Mouse (Mus musculus): Measurements from ENCODE around the gene Dlg2. TPM values are rescaled to one million over a fixed set of nuclear protein-coding genes. Genes with fewer than 3 reads are reported as not detected.

Dlg2 gene
- polyA plus RNA-seq, 1 experiment from 2014 or later, result 27.1 TPM

DNA sequence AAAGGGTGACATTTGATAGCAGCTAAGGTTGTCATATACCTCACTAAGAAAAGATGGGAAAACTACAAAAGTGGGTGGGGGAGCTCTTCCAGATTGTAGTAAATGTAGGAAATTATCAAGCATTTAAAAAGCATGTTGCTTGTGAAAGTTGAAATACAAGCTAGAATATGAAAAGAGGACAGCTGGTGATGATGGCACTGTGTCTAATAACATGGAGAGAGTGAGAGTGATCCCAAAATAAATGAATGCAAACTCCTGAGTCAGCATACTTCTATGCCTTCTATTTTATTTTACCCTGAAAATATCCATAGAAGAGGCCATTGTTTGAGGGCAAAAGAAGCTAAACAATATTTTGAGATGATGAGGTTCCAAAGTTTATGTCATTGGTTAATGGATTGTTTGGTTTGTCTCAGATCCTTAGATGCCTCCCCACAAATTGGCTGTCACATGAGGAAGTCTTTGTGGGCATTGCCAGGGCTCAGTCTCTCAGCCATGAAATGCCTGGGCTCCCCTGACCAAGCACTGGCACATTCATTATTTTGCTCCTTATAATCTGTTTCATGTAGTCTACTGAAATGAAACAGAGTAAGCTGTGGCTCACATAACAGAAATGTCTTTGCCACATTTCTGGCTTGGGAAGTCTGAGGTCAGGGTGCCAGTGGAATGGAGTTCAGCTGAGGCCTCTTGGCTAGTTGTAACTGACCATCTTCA lies 1276.8 kb downstream of the Dlg2 start:
- H3K4me3 ChIP-seq (ENCODE audit: low read depth, low read length), result no peak overlapping the region
- no peak overlapping the region for H3K27ac ChIP-seq (ENCODE audit: low read length)
- H3K4me2 ChIP-seq (ENCODE audit: low read length), result no peak overlapping the region
- H3K9ac ChIP-seq (ENCODE audit: low read depth, low read length), result no peak overlapping the region
- no peaks in the 10 kb centered on the region for H3K36me3 ChIP-seq (ENCODE audit: control insufficient read depth, insufficient read depth, low read length)
- no peaks in the 10 kb centered on the region for H3K27me3 ChIP-seq (ENCODE audit: control insufficient read depth, insufficient read depth, low read depth, low read length)
- H3K9me3 ChIP-seq (replicated peaks; ENCODE audit: control insufficient read depth, low read length, poor library complexity, severe bottlenecking), result no peaks in the 10 kb centered on the region
- no peaks in the 10 kb centered on the region for H3K4me1 ChIP-seq (ENCODE audit: control insufficient read depth, insufficient read depth, low read length)
- ATAC-seq, result no peak

DNA sequence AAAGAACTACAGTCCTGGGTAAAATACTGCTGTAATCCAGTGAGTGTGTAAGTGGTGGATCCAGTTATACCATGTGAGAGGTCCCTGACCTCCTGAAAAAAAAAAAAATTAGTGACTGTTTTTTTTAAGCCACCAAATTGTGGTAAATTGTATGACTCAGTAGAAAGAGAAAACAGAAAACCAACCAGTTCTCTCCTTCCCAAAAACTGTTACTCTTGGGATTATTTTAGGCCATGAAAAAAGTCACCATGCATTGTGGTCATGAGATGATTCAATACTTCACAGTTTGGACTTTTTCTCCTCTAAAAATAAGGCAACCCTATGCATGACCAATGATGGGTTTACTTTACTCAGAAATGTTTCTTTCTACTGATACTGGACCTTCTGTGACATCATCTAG lies 1291.2 kb downstream of the Dlg2 start:
- Histone ChIP-seq H3K27me3 (ENCODE audit: control insufficient read depth, insufficient read depth, low read depth, low read length) (no peaks in the 10 kb centered on the region), H3K27ac (ENCODE audit: low read length) (no peak overlapping the region), H3K4me2 (ENCODE audit: low read length) (no peak overlapping the region), H3K4me3 (ENCODE audit: low read depth, low read length) (no peak overlapping the region), H3K9ac (ENCODE audit: low read depth, low read length) (no peak overlapping the region), H3K36me3 (ENCODE audit: control insufficient read depth, insufficient read depth, low read length) (no peaks in the 10 kb centered on the region), H3K9me3 (replicated peaks; ENCODE audit: control insufficient read depth, low read length, poor library complexity, severe bottlenecking) (no peaks in the 10 kb centered on the region), H3K4me1 (ENCODE audit: control insufficient read depth, insufficient read depth, low read length) (no peaks in the 10 kb centered on the region)
- ATAC-seq, result no peak

DNA sequence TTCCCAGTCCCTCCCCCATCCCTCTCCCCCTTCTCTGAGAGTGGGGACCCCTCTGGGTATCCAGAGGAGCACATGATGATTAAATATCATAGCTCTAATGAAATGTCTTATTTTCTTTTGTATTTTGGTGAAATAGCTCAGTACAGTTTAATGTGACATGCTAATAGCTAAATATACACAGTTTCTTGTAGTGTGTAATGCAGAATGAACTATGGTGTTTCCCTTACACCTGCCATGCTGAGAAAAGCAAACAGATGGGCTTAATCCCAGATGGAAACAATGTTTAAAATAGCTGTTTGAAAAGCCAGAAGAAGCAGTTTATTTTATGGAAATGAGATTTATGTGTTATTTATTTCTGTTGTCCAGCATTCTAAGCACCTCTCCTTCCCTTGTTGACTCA lies 1302.2 kb downstream of the Dlg2 start:
- ATAC-seq, result no peak
- Histone ChIP-seq H3K4me3 (ENCODE audit: low read depth, low read length) (no peak overlapping the region), H3K4me1 (ENCODE audit: control insufficient read depth, insufficient read depth, low read length) (no peaks in the 10 kb centered on the region), H3K36me3 (ENCODE audit: control insufficient read depth, insufficient read depth, low read length) (no peaks in the 10 kb centered on the region), H3K9me3 (replicated peaks; ENCODE audit: control insufficient read depth, low read length, poor library complexity, severe bottlenecking) (no peaks in the 10 kb centered on the region), H3K27me3 (ENCODE audit: control insufficient read depth, insufficient read depth, low read depth, low read length) (no peaks in the 10 kb centered on the region), H3K4me2 (ENCODE audit: low read length) (no peak overlapping the region), H3K9ac (ENCODE audit: low read depth, low read length) (no peak overlapping the region), H3K27ac (ENCODE audit: low read length) (no peak overlapping the region)

DNA sequence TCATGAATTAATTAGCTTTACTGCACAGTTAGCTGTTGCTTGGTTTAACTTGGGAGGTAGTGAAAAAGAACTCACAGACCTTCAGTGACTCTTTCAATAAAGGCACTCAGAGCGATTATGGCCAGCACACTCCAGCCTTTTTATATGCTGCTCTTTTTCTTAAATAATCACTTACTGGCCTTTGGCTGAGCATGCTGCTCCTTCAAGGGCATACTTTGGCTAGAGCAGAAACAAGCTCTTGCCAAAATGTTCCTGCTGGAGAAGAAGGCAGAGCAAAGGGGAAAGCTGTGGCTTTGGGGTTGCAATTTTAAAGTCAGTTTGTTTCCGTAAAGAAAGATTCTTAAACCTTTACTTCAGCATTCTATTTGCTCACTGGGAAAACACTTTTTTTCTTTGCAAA lies 1308.1 kb downstream of the Dlg2 start:
- Histone ChIP-seq H3K4me2 (ENCODE audit: low read length) (no peak overlapping the region), H3K4me3 (ENCODE audit: low read depth, low read length) (no peak overlapping the region), H3K9me3 (replicated peaks; ENCODE audit: control insufficient read depth, low read length, poor library complexity, severe bottlenecking) (no peaks in the 10 kb centered on the region), H3K4me1 (ENCODE audit: control insufficient read depth, insufficient read depth, low read length) (peaks cover 4% of the 10 kb centered on the region; the same call in 1 of the 2 replicates), H3K36me3 (ENCODE audit: control insufficient read depth, insufficient read depth, low read length) (no peaks in the 10 kb centered on the region), H3K27ac (ENCODE audit: low read length) (no peak overlapping the region), H3K27me3 (ENCODE audit: control insufficient read depth, insufficient read depth, low read depth, low read length) (no peaks in the 10 kb centered on the region), H3K9ac (ENCODE audit: low read depth, low read length) (no peak overlapping the region)
- 69% methylated on average over 2 of the region's 2 CpGs for WGBS
- ATAC-seq, result no peak

DNA sequence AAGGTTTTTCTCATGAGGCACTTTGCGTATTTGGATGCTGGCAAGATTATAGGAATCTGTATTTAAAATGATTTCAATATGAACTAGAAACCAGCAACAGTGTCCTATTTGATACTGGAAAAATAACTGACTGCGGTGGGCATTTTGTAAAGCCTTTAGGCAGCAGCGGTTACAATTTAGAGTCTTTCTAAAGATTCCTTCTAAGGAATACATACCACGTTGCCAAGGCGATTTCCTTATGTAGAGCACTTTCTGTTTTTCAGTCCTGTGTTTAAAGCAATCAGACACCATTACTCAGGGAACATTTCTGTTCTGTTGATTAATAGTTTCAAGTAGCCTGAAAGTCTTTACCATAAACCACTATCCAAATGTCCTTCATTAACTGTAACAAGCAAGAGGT lies 1309.0 kb downstream of the Dlg2 start:
- H3K4me1 ChIP-seq (ENCODE audit: control insufficient read depth, insufficient read depth, low read length), result peaks cover 4% of the 10 kb centered on the region; the same call in 1 of the 2 replicates
- no peaks in the 10 kb centered on the region for H3K36me3 ChIP-seq (ENCODE audit: control insufficient read depth, insufficient read depth, low read length)
- H3K27ac ChIP-seq (ENCODE audit: low read length), result no peak overlapping the region; the same call in 1 of the 2 replicates
- H3K9ac ChIP-seq (ENCODE audit: low read depth, low read length), result no peak overlapping the region
- H3K9me3 ChIP-seq (replicated peaks; ENCODE audit: control insufficient read depth, low read length, poor library complexity, severe bottlenecking), result no peaks in the 10 kb centered on the region
- no peak overlapping the region for H3K4me3 ChIP-seq (ENCODE audit: low read depth, low read length)
- H3K4me2 ChIP-seq (ENCODE audit: low read length), result no peak overlapping the region
- WGBS, result 69% methylated on average over 5 of the region's 5 CpGs
- no peak for ATAC-seq
- H3K27me3 ChIP-seq (ENCODE audit: control insufficient read depth, insufficient read depth, low read depth, low read length), result no peaks in the 10 kb centered on the region

DNA sequence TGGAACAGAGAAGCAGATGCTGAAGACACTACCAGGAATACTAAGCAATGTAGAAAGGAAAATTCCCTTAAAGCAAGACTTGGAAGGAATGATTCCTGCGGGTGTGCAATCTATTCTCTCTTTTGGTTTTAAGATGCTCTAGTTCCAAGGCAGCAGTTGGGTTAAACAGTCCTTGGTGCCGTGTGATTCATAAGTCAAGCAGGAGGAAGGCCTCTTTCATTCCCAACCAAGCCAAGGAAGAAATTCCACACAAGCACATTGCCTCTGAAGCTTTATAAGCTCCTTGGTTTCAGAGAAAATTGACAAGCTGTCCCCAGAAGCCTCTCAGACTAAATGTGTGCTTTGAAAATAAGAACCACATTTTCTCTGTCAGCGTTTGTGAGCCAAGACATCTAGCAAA lies 1309.4 kb downstream of the Dlg2 start:
- Histone ChIP-seq H3K9ac (ENCODE audit: low read depth, low read length) (no peak overlapping the region), H3K27ac (ENCODE audit: low read length) (no peak overlapping the region; the same call in 1 of the 2 replicates), H3K4me2 (ENCODE audit: low read length) (no peak overlapping the region), H3K9me3 (replicated peaks; ENCODE audit: control insufficient read depth, low read length, poor library complexity, severe bottlenecking) (no peaks in the 10 kb centered on the region), H3K4me3 (ENCODE audit: low read depth, low read length) (no peak overlapping the region), H3K27me3 (ENCODE audit: control insufficient read depth, insufficient read depth, low read depth, low read length) (no peaks in the 10 kb centered on the region), H3K4me1 (ENCODE audit: control insufficient read depth, insufficient read depth, low read length) (peaks cover 4% of the 10 kb centered on the region; the same call in 1 of the 2 replicates), H3K36me3 (ENCODE audit: control insufficient read depth, insufficient read depth, low read length) (no peaks in the 10 kb centered on the region)
- no peak for ATAC-seq
- 75% methylated on average over 3 of the region's 3 CpGs for WGBS

DNA sequence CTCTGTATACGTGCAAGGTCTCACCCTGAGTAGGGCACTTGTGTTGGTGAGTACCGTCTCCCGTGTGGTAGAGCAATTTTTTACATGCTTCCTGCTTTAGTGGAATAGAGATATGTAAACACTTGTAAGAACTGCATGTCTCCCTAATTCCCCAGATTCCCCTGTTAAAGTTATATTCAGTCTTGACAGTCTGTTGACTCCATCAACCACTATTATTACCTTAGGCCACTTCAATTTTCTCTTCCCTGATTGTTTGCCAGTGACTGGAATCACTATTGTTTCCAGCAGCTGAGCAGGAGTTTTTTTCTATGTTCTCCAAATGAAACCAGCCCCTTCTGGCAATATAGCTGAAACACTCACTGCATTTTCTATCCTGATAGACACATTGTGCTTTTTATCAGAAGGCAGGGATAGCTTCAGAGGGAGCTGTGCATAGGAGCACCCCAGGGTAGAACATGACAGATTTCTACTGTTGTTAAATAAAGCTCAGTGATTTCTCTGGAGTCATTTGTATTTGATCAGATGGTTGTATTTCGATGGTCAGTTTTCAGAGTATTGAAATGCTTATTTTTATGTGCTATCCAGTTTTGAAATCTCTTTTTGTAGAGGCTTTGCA lies 1314.6 kb downstream of the Dlg2 start:
- Histone ChIP-seq H3K27ac (ENCODE audit: low read length) (no peak overlapping the region), H3K4me3 (ENCODE audit: low read depth, low read length) (no peak overlapping the region)

DNA sequence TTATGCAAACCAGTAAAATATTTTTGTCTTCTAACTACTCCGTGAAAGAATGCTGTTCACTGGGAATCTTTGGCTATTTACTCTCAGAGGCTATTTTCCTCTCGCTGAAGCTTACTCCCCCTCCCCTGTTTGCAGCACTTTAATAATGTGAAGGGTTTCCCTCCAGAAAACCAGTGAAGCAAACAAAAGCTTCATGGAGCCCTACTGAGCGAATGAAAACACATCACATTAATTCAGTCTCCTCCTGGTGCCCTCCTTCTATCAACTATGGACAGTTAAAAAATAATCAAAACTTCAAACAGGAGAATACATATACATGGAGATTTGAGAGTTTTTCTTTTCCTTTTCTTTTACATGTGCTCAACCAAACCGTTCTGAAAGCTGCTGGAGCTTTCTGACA lies 1330.2 kb downstream of the Dlg2 start:
- WGBS, result 7% methylated on average over 4 of the region's 4 CpGs
- Histone ChIP-seq H3K36me3 (ENCODE audit: control insufficient read depth, insufficient read depth, low read length) (no peaks in the 10 kb centered on the region), H3K9me3 (replicated peaks; ENCODE audit: control insufficient read depth, low read length, poor library complexity, severe bottlenecking) (no peaks in the 10 kb centered on the region), H3K4me2 (ENCODE audit: low read length) (no peak overlapping the region), H3K9ac (ENCODE audit: low read depth, low read length) (no peak overlapping the region), H3K4me1 (ENCODE audit: control insufficient read depth, insufficient read depth, low read length) (no peaks in the 10 kb centered on the region), H3K4me3 (ENCODE audit: low read depth, low read length) (no peak overlapping the region), H3K27ac (ENCODE audit: low read length) (no peak overlapping the region), H3K27me3 (ENCODE audit: control insufficient read depth, insufficient read depth, low read depth, low read length) (no peaks in the 10 kb centered on the region)
- ATAC-seq, result no peak

More for the DNA sequence above, 1314.6 kb downstream of the Dlg2 start:
- Histone ChIP-seq H3K9ac (ENCODE audit: low read depth, low read length) (no peak overlapping the region), H3K9me3 (replicated peaks; ENCODE audit: control insufficient read depth, low read length, poor library complexity, severe bottlenecking) (no peaks in the 10 kb centered on the region), H3K4me2 (ENCODE audit: low read length) (no peak overlapping the region), H3K36me3 (ENCODE audit: control insufficient read depth, insufficient read depth, low read length) (no peaks in the 10 kb centered on the region), H3K4me1 (ENCODE audit: control insufficient read depth, insufficient read depth, low read length) (no peaks in the 10 kb centered on the region), H3K27me3 (ENCODE audit: control insufficient read depth, insufficient read depth, low read depth, low read length) (no peaks in the 10 kb centered on the region)
- 68% methylated on average over 4 of the region's 4 CpGs for WGBS
- ATAC-seq, result peak; percentile 64

DNA sequence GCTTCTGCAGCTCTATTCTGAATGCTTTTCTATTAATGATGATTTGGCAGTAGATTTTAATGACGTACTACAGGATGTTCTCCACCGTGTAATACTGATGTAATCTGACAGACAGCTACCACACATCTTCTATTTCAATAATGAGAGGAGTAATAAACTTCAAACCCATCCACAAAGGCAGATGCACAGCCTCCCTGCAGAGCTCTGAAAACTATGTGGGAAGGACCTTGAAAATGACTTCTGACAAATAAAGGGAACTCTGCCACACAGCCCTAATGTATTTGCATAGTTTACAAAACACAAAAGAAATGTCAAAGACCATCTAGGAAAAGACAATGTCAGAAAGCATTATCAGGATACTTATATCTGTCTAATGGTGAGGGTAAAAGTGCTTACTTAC lies 1334.3 kb downstream of the Dlg2 start:
- no peak for ATAC-seq
- Histone ChIP-seq H3K4me3 (ENCODE audit: low read depth, low read length) (no peak overlapping the region), H3K36me3 (ENCODE audit: control insufficient read depth, insufficient read depth, low read length) (no peaks in the 10 kb centered on the region), H3K9me3 (replicated peaks; ENCODE audit: control insufficient read depth, low read length, poor library complexity, severe bottlenecking) (no peaks in the 10 kb centered on the region), H3K9ac (ENCODE audit: low read depth, low read length) (no peak overlapping the region), H3K27me3 (ENCODE audit: control insufficient read depth, insufficient read depth, low read depth, low read length) (no peaks in the 10 kb centered on the region), H3K4me1 (ENCODE audit: control insufficient read depth, insufficient read depth, low read length) (no peaks in the 10 kb centered on the region), H3K4me2 (ENCODE audit: low read length) (no peak overlapping the region), H3K27ac (ENCODE audit: low read length) (no peak overlapping the region)
- WGBS, result 24% methylated on average over 2 of the region's 2 CpGs

Data from midbrain, embryonic 16.5 days (tissue).